Mouse (Mus musculus) T-helper 1 cell (primary cell): ENCODE data around the gene Hoxc11.

Experiments
- in situ Hi-C: fragments of 300-600 bp; cut with MboI, MseI; formaldehyde crosslinking; loops from one replicate; pipeline ENCODE4 v1.15.1; 2025; ENCODE audit warnings: high pct_unique_total_duplicates

Hoxc11 gene

GRCm38 (mm10) chr15:102965003-102965891, 11.0 kb downstream of the Hoxc11 start:
- in situ Hi-C loops, result no loop called here

GRCm38 (mm10) chr15:102965892-102966775, 11.9 kb downstream of the Hoxc11 start:
- in situ Hi-C loops, result no loop called here

GRCm38 (mm10) chr15:102966776-102967311, 12.6 kb downstream of the Hoxc11 start, which contains the start of gene Hoxc10:
Gene Hoxc10 (plus strand): TSS chr15:102966796.
- in situ Hi-C loops, result no loop called here

- in situ Hi-C loops, result no loop called here
These were observed 13.0 kb downstream of the Hoxc11 start, which contains the start of gene Hoxc5 for GRCm38 (mm10) chr15:102967312-102967510. Gene Hoxc5 (plus strand): TSS chr15:102967443.

GRCm38 (mm10) chr15:102967511-102968397, 13.5 kb downstream of the Hoxc11 start:
- in situ Hi-C loops, result no loop called here

- in situ Hi-C loops, result no loop called here
These were observed 15.1 kb downstream of the Hoxc11 start for GRCm38 (mm10) chr15:102969296-102969695.

- in situ Hi-C loops, result no loop called here
These were observed 16.5 kb downstream of the Hoxc11 start for GRCm38 (mm10) chr15:102970740-102971139.

- in situ Hi-C loops, result no loop called here
These were observed 18.0 kb downstream of the Hoxc11 start for GRCm38 (mm10) chr15:102972254-102972653.

GRCm38 (mm10) chr15:102972753-102973152, 18.5 kb downstream of the Hoxc11 start:
- in situ Hi-C loops, result no loop called here

GRCm38 (mm10) chr15:102975034-102975433, 20.8 kb downstream of the Hoxc11 start:
- in situ Hi-C loops, result no loop called here

- in situ Hi-C loops, result no loop called here
These were observed 21.5 kb downstream of the Hoxc11 start for GRCm38 (mm10) chr15:102975688-102976111.

- in situ Hi-C loops, result no loop called here
These were observed 21.9 kb downstream of the Hoxc11 start, which contains the start of gene Hoxc9 for GRCm38 (mm10) chr15:102976171-102976570. Gene Hoxc9 (plus strand): TSS chr15:102976439.

GRCm38 (mm10) chr15:102976631-102977422, 22.6 kb downstream of the Hoxc11 start:
- in situ Hi-C loops, result no loop called here

GRCm38 (mm10) chr15:102977423-102977974, 23.3 kb downstream of the Hoxc11 start:
- in situ Hi-C loops, result no loop called here

- in situ Hi-C loops, result no loop called here
These were observed 24.6 kb downstream of the Hoxc11 start for GRCm38 (mm10) chr15:102978615-102979515.

- in situ Hi-C loops, result no loop called here
These were observed 25.7 kb downstream of the Hoxc11 start for GRCm38 (mm10) chr15:102979936-102980335.

GRCm38 (mm10) chr15:102980352-102980751, 26.1 kb downstream of the Hoxc11 start:
- in situ Hi-C loops, result no loop called here

GRCm38 (mm10) chr15:102980912-102981311, 26.7 kb downstream of the Hoxc11 start:
- in situ Hi-C loops, result no loop called here
